Mouse (Mus musculus): ENCODE measurements around the gene Syngr3.

DNA sequence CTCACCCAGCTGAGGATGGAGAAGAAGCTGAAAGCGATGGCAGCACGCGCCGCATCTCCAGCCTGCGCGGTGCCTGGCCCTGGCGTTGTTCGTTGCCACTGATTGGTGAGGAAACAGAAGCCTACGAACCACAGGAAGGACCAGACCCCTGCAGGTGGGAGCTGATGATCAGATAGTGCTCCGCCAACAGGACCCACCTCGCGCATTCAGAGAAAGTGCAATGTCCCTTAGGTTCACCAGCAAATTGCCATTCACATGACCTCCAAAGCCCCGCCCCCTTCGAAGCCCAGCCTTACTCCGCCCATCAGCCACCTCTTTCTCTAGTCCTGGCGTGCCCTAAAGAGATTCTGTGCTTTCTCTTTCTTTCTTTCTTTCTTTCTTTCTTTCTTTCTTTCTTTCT, 3.2 kb downstream of the Syngr3 start:
- TF ChIP-seq CTCF (IDR thresholded peaks at IDR 0.05; ENCODE audit: control insufficient read depth, insufficient read depth, low read length) (peak; percentile 2; the same call in 1 of the 2 replicates), POLR2A (IDR thresholded peaks at IDR 0.05; ENCODE audit: borderline replicate concordance, control insufficient read depth, low read depth, low read length) (no peak)
